Mouse (Mus musculus): ENCODE data around the gene Cib3. TPM values are rescaled to one million over a fixed set of nuclear protein-coding genes. Genes with fewer than 3 reads are reported as not detected.

The Cib3 gene
- total and polyA plus RNA-seq, 2 experiments from 2014 or later, result not detected

DNA sequence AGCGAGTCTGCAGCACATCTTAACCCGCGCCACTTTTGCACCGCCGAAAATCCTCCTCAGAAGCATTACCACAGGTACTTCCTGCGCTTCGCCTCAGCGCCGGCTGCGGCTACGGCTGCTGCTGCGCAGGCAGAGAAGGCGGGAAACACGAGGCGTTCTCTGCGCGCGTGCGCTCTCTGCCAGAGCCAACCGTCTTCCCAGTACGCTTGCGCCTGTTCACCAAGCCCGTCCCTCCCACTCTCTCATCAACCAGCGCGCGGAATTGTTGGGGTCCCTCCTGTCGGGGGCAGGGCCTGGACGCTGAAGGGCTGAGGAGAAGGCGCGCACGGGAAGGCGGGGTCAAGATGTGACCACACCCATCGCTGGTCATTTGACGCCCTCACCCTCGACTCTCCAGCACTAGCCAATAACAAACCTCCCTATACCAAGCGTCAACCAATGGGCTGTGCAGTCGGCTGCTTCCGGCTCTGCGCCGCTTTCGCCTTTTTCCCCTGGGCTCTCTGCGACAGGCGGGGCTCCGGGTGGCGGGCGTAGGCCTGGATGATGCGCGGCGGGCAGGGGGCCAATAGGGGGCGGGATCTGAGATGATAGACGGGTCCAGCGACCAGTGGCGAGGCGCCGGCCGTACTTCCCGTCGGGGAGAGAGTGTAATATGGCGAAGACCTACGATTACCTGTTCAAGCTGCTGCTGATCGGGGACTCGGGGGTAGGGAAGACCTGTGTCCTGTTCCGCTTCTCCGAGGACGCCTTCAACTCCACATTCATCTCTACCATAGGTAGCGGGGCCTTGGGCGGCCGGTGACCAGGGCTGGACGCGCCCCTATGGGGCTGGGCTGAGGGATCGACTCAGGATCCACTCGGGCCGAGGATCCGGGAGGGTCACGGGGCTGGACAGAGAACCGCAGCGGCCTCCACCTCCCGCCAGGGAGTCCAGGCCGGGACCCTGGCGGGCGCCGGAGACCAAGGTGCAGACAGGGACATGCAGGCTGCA is 51.6 kb downstream of the Cib3 start, which contains the start of gene Rab8a:
TSS of gene Rab8a (plus strand) at position 494 of the 991 bp plus-strand sequence.
- WGBS, result under 1% methylated on average over 75 of the region's 82 CpGs
- H3K4me3 ChIP-seq (ENCODE audit: low read depth, low read length), result peak within 1 kb of the TSS; percentile 86
- ATAC-seq (ENCODE audit: low FRiP score) (peak; percentile 99), DNase-seq (ENCODE audit: low spot score) (peak; percentile 100)
- H3K27me3 ChIP-seq (ENCODE audit: insufficient read depth, low read length), result no peaks in the 10 kb centered on the region
- H3K36me3 ChIP-seq (ENCODE audit: insufficient read depth, low read length), result no peaks in the 10 kb centered on the region; the same call in 1 of the 2 replicates
- peak within 1 kb of the TSS; percentile 81 for H3K9ac ChIP-seq (replicated peaks; ENCODE audit: low read length, poor library complexity, severe bottlenecking)
- peak; percentile 33 for TF ChIP-seq CTCF (IDR thresholded peaks at IDR 0.05)
- H3K4me2 ChIP-seq (ENCODE audit: low read depth, low read length, poor library complexity, severe bottlenecking), result peak within 1 kb of the TSS; percentile 75
- peaks cover 7% of the 10 kb centered on the region; the same call in 1 of the 2 replicates for H3K4me1 ChIP-seq (ENCODE audit: insufficient read depth, low read length)
- H3K27ac ChIP-seq (ENCODE audit: low read depth, low read length), result peak within 1 kb of the TSS; percentile 85
- H3K9me3 ChIP-seq (ENCODE audit: low read length), result no peaks in the 10 kb centered on the region

DNA sequence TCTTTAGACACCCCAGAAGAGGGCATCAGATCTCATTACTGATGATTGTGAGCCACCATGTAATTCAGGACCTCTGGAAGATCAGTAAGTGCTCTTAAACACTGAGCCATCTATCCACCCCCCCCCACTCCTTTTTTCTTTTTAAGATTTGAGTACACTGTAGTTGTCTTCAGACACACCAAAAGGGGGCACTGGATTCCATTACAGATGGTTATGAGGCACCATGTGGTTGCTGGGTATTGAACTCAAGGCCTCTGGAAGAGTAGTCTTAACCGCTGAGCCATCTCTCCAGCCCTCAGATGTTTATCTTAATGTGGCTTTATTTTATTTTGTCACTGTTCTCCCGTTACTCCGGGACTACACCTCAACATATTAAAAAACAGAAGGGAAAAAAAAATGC is 52.6 kb downstream of the Cib3 start:
- H3K27ac ChIP-seq (ENCODE audit: low read depth, low read length), result no peak overlapping the region
- H3K4me3 ChIP-seq (ENCODE audit: low read depth, low read length), result peak overlapping the region; percentile 43
- no peaks in the 10 kb centered on the region; the same call in 1 of the 2 replicates for H3K36me3 ChIP-seq (ENCODE audit: insufficient read depth, low read length)
- peaks cover 7% of the 10 kb centered on the region; the same call in 1 of the 2 replicates for H3K4me1 ChIP-seq (ENCODE audit: insufficient read depth, low read length)
- no peaks in the 10 kb centered on the region for H3K27me3 ChIP-seq (ENCODE audit: insufficient read depth, low read length)
- DNase-seq (ENCODE audit: low spot score) (no peak), ATAC-seq (ENCODE audit: low FRiP score) (no peak)
- no peak overlapping the region for H3K9ac ChIP-seq (replicated peaks; ENCODE audit: low read length, poor library complexity, severe bottlenecking)
- TF ChIP-seq CTCF (IDR thresholded peaks at IDR 0.05), result 0 out of 2 replicates have a peak, but pooled peaks have one; percentile 20
- no peaks in the 10 kb centered on the region for H3K9me3 ChIP-seq (ENCODE audit: low read length)
- H3K4me2 ChIP-seq (ENCODE audit: low read depth, low read length, poor library complexity, severe bottlenecking), result peak overlapping the region; percentile 52
- 72% methylated on average over 3 of the region's 3 CpGs for WGBS

DNA sequence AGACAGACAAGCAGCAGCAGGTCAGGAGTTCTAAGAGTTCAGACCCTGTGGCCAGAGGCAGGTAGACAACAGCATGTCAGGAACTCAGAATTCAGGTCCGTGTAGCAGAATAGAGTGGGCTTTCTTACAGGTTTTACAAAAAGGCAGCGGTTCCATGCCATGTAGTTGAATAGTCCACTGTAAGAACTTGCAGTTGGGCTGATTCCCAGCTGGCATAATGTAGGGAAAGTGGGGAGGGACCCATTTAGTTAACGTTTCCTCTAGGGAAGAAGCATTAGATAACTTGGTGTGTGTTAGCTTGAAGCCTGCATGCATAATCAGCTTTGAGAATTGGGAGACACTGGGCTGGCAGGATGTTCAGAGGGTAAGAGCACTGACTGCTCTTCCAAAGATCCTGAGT is 53.9 kb downstream of the Cib3 start:
- no peak for TF ChIP-seq CTCF (IDR thresholded peaks at IDR 0.05)
- 80% methylated on average over 3 of the region's 3 CpGs for WGBS
- Histone ChIP-seq H3K9ac (replicated peaks; ENCODE audit: low read length, poor library complexity, severe bottlenecking) (no peak overlapping the region), H3K4me2 (ENCODE audit: low read depth, low read length, poor library complexity, severe bottlenecking) (no peak overlapping the region), H3K4me3 (ENCODE audit: low read depth, low read length) (no peak overlapping the region), H3K27ac (ENCODE audit: low read depth, low read length) (no peak overlapping the region), H3K9me3 (ENCODE audit: low read length) (no peaks in the 10 kb centered on the region), H3K27me3 (ENCODE audit: insufficient read depth, low read length) (no peaks in the 10 kb centered on the region), H3K36me3 (ENCODE audit: insufficient read depth, low read length) (no peaks in the 10 kb centered on the region), H3K4me1 (ENCODE audit: insufficient read depth, low read length) (peaks cover 7% of the 10 kb centered on the region; the same call in 1 of the 2 replicates)
- no peak for DNase-seq (ENCODE audit: low spot score)
- no peak for ATAC-seq (ENCODE audit: low FRiP score)

DNA sequence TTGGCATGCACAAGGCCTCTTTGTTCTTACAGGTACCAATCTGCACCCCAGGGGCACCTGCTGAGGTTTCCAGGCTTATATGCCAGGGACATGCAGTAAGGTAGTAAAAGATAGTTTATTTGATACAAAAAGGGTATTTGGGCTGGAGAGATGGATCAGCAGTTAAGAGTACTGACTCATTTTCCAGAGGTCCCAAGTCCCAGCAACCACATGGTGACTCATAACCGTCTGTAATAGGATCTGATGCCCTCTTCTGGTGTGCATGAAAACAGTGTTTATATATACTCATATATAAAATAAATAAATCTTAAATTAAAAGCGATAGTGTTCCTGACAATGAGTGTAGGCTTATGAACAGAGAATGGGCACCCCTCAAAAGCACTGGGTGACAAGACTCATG is 54.5 kb downstream of the Cib3 start:
- 93% methylated on average over 2 of the region's 2 CpGs for WGBS
- Histone ChIP-seq H3K36me3 (ENCODE audit: insufficient read depth, low read length) (no peaks in the 10 kb centered on the region), H3K4me2 (ENCODE audit: low read depth, low read length, poor library complexity, severe bottlenecking) (no peak overlapping the region), H3K27me3 (ENCODE audit: insufficient read depth, low read length) (no peaks in the 10 kb centered on the region), H3K4me3 (ENCODE audit: low read depth, low read length) (no peak overlapping the region), H3K4me1 (ENCODE audit: insufficient read depth, low read length) (peaks cover 7% of the 10 kb centered on the region; the same call in 1 of the 2 replicates), H3K27ac (ENCODE audit: low read depth, low read length) (no peak overlapping the region), H3K9me3 (ENCODE audit: low read length) (no peaks in the 10 kb centered on the region), H3K9ac (replicated peaks; ENCODE audit: low read length, poor library complexity, severe bottlenecking) (no peak overlapping the region)
- no peak for TF ChIP-seq CTCF (IDR thresholded peaks at IDR 0.05)
- no peak for DNase-seq (ENCODE audit: low spot score)
- ATAC-seq (ENCODE audit: low FRiP score), result no peak

Other genes with a start within 250 kb of the Cib3 start
- gene Cyp4f18, start 203.2 kb downstream of the Cib3 start, total RNA-seq (2014; rRNA removed), result 0.19 TPM in 1 of 2 replicates, not detected in the other
- gene Cyp4f18, start 203.2 kb downstream of the Cib3 start, polyA plus RNA-seq (2015; fragmentation: Nextera tagmentation; extraction: Ambion mirVana), result 0.44 and 0.49 TPM in 2 replicates
- not detected in 2 replicates for gene Olfr372, start 171.6 kb downstream of the Cib3 start, total RNA-seq (2014; rRNA removed)
- gene Olfr372, start 171.6 kb downstream of the Cib3 start, polyA plus RNA-seq (2015; fragmentation: Nextera tagmentation; extraction: Ambion mirVana), result not detected in 2 replicates
- not detected in 2 replicates for gene Olfr373, start 129.7 kb downstream of the Cib3 start, total RNA-seq (2014; rRNA removed)
- not detected in 2 replicates for gene Olfr373, start 129.7 kb downstream of the Cib3 start, polyA plus RNA-seq (2015; fragmentation: Nextera tagmentation; extraction: Ambion mirVana)
- not detected in 2 replicates for gene Olfr374, start 105.8 kb downstream of the Cib3 start, total RNA-seq (2014; rRNA removed)
- gene Olfr374, start 105.8 kb downstream of the Cib3 start, polyA plus RNA-seq (2015; fragmentation: Nextera tagmentation; extraction: Ambion mirVana), result not detected in 2 replicates
- gene Tpm4, start 77.9 kb downstream of the Cib3 start, total RNA-seq (2014; rRNA removed), result 82.1 and 108 TPM in 2 replicates
- gene Tpm4, start 77.9 kb downstream of the Cib3 start, polyA plus RNA-seq (2015; fragmentation: Nextera tagmentation; extraction: Ambion mirVana), result 87.5 and 91.5 TPM in 2 replicates
- gene Rab8a, start 51.6 kb downstream of the Cib3 start, total RNA-seq (2014; rRNA removed), result 32.9 and 43.0 TPM in 2 replicates
- gene Rab8a, start 51.6 kb downstream of the Cib3 start, polyA plus RNA-seq (2015; fragmentation: Nextera tagmentation; extraction: Ambion mirVana), result 66.7 and 66.9 TPM in 2 replicates
- 0.24 and 0.55 TPM in 2 replicates for gene Hsh2d, start 23.2 kb downstream of the Cib3 start, total RNA-seq (2014; rRNA removed)
- gene Hsh2d, start 23.2 kb downstream of the Cib3 start, polyA plus RNA-seq (2015; fragmentation: Nextera tagmentation; extraction: Ambion mirVana), result not detected in 2 replicates
- gene Gm11034, start 799 bp upstream of the Cib3 start, total RNA-seq (2014; rRNA removed), result not detected in 2 replicates
- not detected in 2 replicates for gene Gm11034, start 799 bp upstream of the Cib3 start, polyA plus RNA-seq (2015; fragmentation: Nextera tagmentation; extraction: Ambion mirVana)
- 113 and 116 TPM in 2 replicates for gene Fam32a, start 6.9 kb upstream of the Cib3 start, total RNA-seq (2014; rRNA removed)
- 91.6 and 92.5 TPM in 2 replicates for gene Fam32a, start 6.9 kb upstream of the Cib3 start, polyA plus RNA-seq (2015; fragmentation: Nextera tagmentation; extraction: Ambion mirVana)
- 81.8 and 97.2 TPM in 2 replicates for gene Ap1m1, start 27.2 kb upstream of the Cib3 start, total RNA-seq (2014; rRNA removed)
- 252 and 260 TPM in 2 replicates for gene Ap1m1, start 27.2 kb upstream of the Cib3 start, polyA plus RNA-seq (2015; fragmentation: Nextera tagmentation; extraction: Ambion mirVana)
- 2.4 and 3.9 TPM in 2 replicates for gene Gm10282, start 92.4 kb upstream of the Cib3 start, total RNA-seq (2014; rRNA removed)
- 9.0 and 10.2 TPM in 2 replicates for gene Gm10282, start 92.4 kb upstream of the Cib3 start, polyA plus RNA-seq (2015; fragmentation: Nextera tagmentation; extraction: Ambion mirVana)
- gene Klf2, start 106.2 kb upstream of the Cib3 start, total RNA-seq (2014; rRNA removed), result 5.3 and 7.8 TPM in 2 replicates
- gene Klf2, start 106.2 kb upstream of the Cib3 start, polyA plus RNA-seq (2015; fragmentation: Nextera tagmentation; extraction: Ambion mirVana), result 9.8 and 10.5 TPM in 2 replicates
- gene Eps15l1, start 208.6 kb upstream of the Cib3 start, total RNA-seq (2014; rRNA removed), result 65.7 and 66.4 TPM in 2 replicates
- 51.3 and 51.9 TPM in 2 replicates for gene Eps15l1, start 208.6 kb upstream of the Cib3 start, polyA plus RNA-seq (2015; fragmentation: Nextera tagmentation; extraction: Ambion mirVana)
- gene Calr3, start 231.0 kb upstream of the Cib3 start, total RNA-seq (2014; rRNA removed), result 0.28 and 0.77 TPM in 2 replicates
- 1.0 and 1.2 TPM in 2 replicates for gene Calr3, start 231.0 kb upstream of the Cib3 start, polyA plus RNA-seq (2015; fragmentation: Nextera tagmentation; extraction: Ambion mirVana)
- 8.7 and 8.9 TPM in 2 replicates for gene 1700030K09Rik, start 231.0 kb upstream of the Cib3 start, total RNA-seq (2014; rRNA removed)
- gene 1700030K09Rik, start 231.0 kb upstream of the Cib3 start, polyA plus RNA-seq (2015; fragmentation: Nextera tagmentation; extraction: Ambion mirVana), result 14.7 TPM in 2 replicates